Mouse (Mus musculus): Measurements from ENCODE around the gene Slc26a6. TPM values are rescaled to one million over a fixed set of nuclear protein-coding genes. Genes with fewer than 3 reads are reported as not detected.

Slc26a6 gene
- total RNA-seq, 2 experiments from 2014 or later = 13.0 to 13.8 TPM

DNA sequence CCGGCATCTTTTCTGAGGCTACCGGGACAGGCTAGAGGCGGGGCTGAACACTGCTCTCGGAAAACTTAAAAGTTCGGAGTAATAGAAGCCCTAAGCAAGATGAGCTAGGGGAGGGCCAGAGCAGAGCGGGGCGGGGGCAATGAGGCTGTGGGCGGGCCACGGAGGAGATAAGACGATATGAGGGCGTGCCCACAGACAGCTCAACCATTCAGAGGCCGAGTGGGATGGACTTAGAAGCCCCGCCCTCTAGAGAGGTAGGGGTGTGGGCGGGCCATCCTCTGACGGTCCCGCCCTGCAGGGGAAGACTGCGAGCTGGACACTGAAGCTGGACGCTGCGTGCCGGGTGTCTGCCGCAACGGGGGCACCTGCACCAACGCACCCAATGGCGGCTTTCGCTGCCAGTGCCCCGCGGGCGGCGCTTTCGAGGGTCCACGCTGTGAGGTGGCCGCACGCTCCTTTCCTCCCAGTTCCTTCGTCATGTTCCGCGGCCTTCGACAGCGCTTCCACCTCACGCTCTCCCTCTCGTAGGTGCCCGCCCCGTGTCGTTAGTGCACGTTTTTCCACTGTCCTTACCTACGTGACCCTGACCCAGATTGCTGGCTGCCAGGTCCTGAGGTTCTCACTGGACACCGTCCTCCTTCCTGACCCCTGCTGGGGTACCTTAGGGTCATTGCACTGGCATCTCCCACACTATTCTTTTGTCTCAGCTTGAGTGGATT is 20.5 kb upstream of the Slc26a6 start:
- intact Hi-C loops (cut with DNase I; ENCODE audit: low total_unique reads) = no loop called here

DNA sequence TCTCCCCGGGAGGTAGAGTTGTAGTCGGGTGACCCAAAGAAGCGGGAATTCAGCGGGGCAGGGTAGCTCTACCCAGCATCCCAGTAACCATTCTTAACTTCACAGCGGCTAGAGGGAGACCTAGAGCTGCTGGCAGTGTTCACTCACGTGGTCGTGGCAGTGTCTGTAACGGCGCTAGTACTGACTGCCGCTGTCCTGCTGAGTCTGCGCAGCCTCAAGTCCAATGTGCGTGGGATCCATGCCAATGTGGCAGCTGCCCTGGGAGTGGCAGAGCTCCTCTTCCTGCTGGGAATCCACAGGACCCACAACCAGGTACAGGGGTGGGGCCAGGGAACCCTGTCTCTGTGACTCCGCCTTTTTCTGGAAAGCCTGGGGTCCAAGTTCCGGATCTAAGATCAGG is 10.1 kb upstream of the Slc26a6 start:
- intact Hi-C loops (cut with DNase I; ENCODE audit: low total_unique reads) = no loop called here
- peak; percentile 70 for DNase-seq

More for the DNA sequence above, 20.5 kb upstream of the Slc26a6 start:
- DNase-seq = peak; percentile 85

DNA sequence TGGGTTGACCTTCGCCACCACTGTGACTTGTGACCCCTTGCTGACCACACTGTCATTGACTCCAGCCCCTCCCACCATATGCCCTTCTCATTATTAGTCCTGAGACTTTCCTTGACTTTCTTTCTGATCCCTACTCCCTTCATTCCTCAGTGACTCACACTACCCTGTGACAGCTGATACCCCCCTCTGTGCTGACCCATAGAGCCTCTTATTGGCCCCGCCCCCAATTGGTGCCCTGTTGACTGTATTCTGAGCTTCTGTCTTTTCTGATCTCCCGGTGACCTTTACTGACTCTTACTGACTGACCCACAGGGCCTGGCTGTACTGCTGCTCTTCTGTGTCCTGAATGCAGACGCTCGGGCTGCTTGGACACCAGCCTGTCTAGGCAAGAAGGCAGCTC is 7.7 kb upstream of the Slc26a6 start:
- no peak for DNase-seq
- intact Hi-C loops (cut with DNase I; ENCODE audit: low total_unique reads) = no loop called here

DNA sequence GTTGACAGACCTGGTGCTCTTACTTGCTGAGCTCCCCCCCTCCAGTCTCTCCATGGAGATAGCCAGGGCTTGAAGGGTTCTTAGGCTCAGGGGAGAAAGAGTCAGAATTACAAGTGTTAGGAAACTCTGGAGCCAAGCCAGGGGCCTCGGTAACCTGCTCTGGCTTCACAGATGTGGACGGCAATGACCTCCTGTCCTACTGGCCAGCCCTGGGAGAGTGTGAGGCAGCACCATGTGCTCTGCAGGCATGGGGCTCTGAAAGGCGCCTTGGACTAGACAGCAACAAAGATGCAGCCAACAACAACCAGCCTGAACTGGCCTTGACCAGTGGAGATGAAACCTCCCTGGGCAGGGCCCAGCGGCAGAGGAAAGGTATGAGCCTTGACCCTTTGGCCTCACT is 5.7 kb upstream of the Slc26a6 start:
- intact Hi-C loops (cut with DNase I; ENCODE audit: low total_unique reads) = no loop called here
- no peak for DNase-seq

GRCm38 (mm10) chr9:108848419-108848818 is 4.7 kb upstream of the Slc26a6 start:
- DNase-seq = no peak
- intact Hi-C loops (cut with DNase I; ENCODE audit: low total_unique reads) = no loop called here

- DNase-seq = peak; percentile 93
- intact Hi-C loops (cut with DNase I; ENCODE audit: low total_unique reads) = no loop called here
Observed at GRCm38 (mm10) chr9:108853635-108854240, 655 bp downstream of the Slc26a6 start.

DNA sequence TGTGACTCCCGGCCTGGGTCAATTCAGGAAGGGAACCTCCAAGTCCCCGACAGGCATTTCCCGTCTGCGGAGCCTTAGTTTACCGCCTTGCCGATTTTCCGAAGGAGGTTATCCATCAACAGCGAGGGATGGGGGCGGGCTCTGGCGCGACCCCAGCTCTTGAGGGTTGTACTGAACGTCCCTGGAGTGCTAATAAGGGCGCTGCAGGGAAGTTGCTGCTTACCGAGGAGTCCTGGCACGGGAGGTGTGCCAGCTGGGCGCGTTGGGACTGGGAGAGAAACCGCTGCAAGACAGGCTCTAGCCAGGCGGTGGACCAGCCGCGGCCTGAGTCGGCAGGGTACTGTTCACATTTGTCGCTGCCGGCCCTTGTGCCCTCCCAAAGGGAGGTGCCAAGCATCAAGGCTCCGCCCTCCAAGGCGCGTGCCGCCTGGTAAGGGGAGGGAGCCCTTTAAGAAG is 1.2 kb downstream of the Slc26a6 start:
- intact Hi-C loops (cut with DNase I; ENCODE audit: low total_unique reads) = no loop called here
- peak; percentile 89 for DNase-seq

DNA sequence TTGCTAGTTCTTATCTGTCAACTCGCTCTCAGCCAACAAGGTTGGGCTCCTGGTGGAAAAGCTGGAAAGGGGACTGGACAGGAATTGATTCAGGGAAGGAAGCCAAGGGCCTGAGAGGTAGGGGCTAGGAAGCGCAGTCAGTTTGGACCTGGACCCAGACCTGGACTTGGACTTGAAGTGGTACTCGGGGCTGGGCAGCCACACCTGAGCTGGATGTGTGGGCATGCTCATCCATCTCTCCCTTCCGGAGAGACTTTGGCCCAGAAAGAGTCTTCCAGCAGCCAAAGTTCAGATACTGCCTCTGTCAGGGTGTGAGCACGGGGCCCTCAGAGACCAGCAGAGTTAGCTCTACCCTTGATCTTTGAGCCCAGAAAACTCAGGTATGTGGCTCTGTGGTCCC is 2.3 kb downstream of the Slc26a6 start:
- no peak for DNase-seq
- intact Hi-C loops (cut with DNase I; ENCODE audit: low total_unique reads) = no loop called here

- intact Hi-C loops (cut with DNase I; ENCODE audit: low total_unique reads) = no loop called here
Observed at GRCm38 (mm10) chr9:108858792-108859527, 5.9 kb downstream of the Slc26a6 start.

GRCm38 (mm10) chr9:108912308-108912707 is 59.2 kb downstream of the Slc26a6 start:
- intact Hi-C loops (cut with DNase I; ENCODE audit: low total_unique reads) = no loop called here
- no peak for DNase-seq

More at GRCm38 (mm10) chr9:108858792-108859527, 5.9 kb downstream of the Slc26a6 start:
- DNase-seq = no peak

DNA sequence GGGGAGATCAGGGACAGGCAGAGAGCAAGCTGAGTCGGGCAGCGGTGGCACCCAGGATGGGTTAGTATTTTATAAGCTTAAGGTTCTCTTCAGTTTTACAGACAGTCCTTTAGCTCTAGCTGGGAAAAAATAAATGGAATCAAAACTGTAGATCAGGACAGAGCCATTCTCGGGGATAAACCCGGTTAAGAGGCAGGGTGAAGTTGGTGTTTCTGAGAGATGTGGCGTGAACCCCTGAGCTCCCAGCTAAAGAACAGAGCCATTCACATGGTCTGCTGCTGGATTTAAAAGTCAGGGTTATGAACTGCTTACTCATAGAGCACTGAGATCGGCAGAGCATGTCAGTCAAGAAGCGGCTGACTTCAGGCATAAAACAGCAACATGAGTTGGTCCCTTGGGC is 60.1 kb downstream of the Slc26a6 start:
- DNase-seq = no peak
- intact Hi-C loops (cut with DNase I; ENCODE audit: low total_unique reads) = no loop called here

GRCm38 (mm10) chr9:108913621-108914020 is 60.5 kb downstream of the Slc26a6 start:
- intact Hi-C loops (cut with DNase I; ENCODE audit: low total_unique reads) = no loop called here
- DNase-seq = no peak

- DNase-seq = no peak
- intact Hi-C loops (cut with DNase I; ENCODE audit: low total_unique reads) = no loop called here
Observed at GRCm38 (mm10) chr9:108914491-108914890, 61.4 kb downstream of the Slc26a6 start, which contains the start of gene Tmem89. Tmem89 (plus strand) TSS chr9:108914619.

GRCm38 (mm10) chr9:108925897-108926296 is 72.8 kb downstream of the Slc26a6 start:
- intact Hi-C loops (cut with DNase I; ENCODE audit: low total_unique reads) = no loop called here
- DNase-seq = no peak

DNA sequence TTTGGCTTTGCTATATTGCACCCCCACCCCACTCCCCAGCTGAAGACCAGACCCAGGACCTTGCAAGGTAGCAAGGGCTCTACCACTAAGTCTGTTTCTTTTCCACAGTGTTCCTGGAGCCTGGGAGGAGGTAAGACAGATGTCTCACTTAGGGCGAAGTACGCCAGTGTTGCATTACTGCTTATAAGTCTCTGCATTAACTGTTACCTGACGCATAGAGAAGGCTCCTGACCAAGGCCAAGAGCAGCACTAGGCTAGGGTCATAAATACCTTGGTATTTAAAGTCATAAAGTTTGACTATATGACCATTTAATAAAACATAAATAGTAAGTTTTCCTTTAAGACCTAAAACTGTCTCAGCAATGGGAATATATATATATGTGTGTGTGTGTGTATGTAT is 75.3 kb downstream of the Slc26a6 start:
- intact Hi-C loops (cut with DNase I; ENCODE audit: low total_unique reads) = no loop called here
- no peak for DNase-seq

DNA sequence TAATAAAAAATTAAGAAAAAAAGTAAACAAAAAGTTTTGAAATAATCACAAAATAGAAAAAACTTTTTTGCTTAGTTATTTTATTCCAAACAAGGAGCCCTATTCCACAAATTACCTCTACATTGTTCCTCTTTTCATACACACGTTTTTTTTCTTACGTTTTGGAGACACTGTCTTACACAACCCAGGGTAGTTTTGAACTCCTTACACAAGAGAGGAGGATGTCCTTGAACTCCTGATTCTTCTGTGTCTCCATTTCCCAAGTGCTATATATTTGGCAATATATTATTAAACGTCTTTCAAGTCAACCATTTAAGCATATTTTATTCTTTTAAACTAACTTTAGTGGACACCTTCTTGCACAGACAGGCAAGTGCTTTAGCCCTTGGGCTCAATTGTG is 82.9 kb downstream of the Slc26a6 start:
- intact Hi-C loops (cut with DNase I; ENCODE audit: low total_unique reads) = no loop called here
- no peak for DNase-seq

GRCm38 (mm10) chr9:108936418-108937364 is 83.6 kb downstream of the Slc26a6 start, which contains the start of gene Uqcrc1:
Uqcrc1 (plus strand) TSS chr9:108936633.
- peak; percentile 94 for DNase-seq
- intact Hi-C loops (cut with DNase I; ENCODE audit: low total_unique reads) = no loop called here

DNA sequence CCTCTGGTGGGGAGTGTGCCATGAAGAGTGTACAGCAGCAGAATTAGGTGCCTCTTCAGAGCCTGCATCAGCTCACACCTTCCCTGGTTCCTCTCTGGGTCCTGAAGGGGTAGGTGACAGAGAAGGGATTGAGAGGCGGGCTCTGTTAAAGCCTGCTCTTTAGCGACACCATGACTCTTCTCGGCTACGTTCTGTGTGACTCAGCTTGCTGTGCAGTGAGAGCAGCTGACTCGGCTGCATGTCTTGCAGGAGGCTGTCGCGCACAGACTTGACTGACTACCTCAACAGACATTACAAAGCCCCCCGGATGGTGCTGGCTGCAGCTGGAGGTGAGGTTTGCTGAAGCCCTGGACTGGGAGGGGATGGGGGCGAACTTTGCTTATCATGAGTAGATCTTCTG is 92.0 kb downstream of the Slc26a6 start:
- DNase-seq = no peak
- intact Hi-C loops (cut with DNase I; ENCODE audit: low total_unique reads) = no loop called here

- DNase-seq = no peak
- intact Hi-C loops (cut with DNase I; ENCODE audit: low total_unique reads) = no loop called here
Observed at GRCm38 (mm10) chr9:108945608-108946007, 92.5 kb downstream of the Slc26a6 start.
